Mouse (Mus musculus) kidney, postnatal 14 days (tissue): Measurements from ENCODE around the gene Tcea2.

ENCODE experiments used
- DNase-seq: peaks from one replicate; pipeline ENCODE4 v3.0.0; 2022; ENCODE audit warnings: mixed read lengths

The Tcea2 gene

DNA sequence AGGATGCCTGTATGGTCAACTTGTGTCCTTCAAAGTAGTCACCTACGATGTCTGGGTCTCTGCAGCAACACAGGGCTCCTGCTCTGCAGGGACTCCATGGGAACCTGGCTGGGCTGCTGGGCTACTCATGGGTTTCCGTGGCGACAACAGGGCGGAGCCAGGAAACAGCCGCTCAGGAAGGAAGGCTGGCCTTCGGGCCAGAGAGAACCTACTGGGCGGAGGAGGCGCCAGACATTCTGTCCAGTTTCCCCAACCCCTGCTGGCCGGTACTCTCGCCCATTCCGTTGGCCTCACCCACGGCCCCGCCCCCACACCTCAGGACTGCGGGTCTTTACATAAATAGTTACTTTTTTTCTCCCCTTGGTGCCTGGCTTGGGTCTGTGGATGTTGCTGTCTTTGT, 4.7 kb upstream of the Tcea2 start:
- DNase-seq, result peak; percentile 86

DNA sequence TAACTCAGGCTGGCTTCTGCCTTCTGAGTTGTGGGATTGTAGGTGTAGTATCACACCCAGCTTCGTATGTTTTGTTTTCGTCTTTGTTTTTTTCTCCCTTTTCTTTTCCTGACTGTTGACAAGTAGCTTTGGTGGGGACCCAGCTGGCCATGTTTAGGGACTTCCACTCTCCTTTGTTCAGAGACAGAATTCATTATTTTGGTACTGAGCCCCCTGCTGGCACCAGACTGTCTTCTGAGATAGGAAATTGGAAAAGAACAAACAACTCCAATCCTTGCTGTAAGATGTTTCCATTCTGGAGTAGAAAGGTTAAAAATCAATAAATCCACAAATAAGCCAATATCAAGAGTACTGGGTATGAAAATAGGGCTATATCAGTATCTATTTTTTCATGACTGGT, 3.7 kb upstream of the Tcea2 start:
- DNase-seq, result peak; percentile 48

DNA sequence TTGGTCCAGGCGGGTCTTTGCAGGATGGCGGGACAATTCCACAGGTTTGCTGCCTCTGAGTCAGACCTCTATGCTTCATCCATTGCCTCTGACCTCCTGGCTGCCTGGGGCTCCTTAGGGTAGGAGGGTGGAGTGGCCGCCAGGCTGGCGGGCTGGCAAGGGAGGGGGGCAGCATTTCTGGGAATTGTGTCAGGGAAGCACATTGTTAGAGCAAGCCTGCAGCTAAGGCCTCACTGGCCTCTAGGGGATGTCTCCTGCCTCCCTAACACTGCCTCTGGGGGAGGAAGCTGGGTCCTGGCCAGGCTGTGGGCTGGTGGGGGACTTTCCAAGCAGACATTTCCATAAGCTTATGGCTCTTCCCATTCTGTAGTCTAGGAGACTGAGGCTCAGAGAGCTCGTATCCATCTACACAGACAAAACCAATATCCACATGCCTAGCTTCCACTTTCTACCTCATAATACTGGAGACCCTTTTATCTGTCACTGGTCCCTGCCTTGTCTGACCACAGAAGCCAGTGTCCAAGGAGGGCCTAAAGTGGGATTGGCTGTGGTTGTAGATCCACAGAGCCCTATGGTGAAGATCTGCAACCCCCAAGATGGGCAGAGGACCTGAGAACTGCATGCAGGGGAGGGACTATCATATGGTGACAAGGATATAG, 2.9 kb upstream of the Tcea2 start:
- DNase-seq, result peak; percentile 71

DNA sequence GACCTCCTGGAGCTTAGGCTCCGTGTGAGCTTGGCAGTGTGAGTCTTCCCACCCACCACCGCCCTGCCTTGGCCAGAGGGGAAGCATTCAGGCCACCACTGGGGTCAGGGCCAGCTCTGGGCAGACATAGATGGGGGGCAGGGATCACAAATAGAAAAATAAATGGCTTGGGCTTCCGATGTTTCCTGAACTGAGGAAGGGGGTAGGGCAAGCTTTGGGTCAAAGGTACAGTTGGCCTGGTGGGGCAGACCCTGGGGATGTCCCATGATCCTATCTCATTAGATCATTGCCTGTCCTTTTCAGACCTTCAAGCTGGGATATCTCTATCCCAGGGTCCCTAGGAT, 2.4 kb upstream of the Tcea2 start:
- peak; percentile 69 for DNase-seq

DNA sequence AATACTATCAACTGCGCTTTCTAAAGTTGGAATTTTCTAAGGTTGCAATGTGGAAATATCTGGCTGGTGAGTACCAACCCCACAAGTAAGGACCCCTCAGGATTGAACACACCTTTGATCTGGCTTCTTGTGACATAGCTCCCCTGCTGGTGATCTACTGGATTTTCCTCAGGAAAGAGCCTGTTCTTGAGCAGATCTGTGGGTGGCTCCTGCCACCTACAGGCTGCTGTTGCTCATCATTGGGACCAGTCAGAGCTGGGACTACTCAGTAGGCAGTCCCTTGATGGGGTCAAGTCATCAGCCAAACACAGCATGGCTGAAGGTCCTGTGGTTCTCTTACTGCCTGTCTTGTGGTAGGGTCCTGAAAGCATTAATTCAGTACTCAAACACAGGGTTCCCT, 1.3 kb upstream of the Tcea2 start:
- DNase-seq, result peak; percentile 90

DNA sequence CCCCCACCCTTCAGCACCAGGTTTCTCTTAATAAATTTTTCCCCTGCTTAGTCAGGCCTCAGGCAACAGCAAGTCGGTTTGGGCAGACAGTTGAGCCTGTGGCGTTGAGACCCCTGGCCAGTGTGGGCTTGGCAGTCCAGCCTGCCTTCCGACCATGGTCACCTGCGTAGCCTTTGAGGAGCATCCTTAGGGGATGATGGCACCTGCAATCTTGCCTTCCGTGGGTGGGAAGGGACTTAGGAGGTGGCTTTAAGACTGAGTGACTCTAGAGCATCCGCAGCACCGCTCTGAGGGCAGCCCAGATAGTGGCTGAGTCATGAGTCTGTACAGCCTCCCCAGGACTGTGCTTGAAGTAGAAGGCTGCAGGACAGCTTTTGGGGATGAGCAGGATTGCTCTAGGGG, 607 bp downstream of the Tcea2 start:
- peak; percentile 21 for DNase-seq

DNA sequence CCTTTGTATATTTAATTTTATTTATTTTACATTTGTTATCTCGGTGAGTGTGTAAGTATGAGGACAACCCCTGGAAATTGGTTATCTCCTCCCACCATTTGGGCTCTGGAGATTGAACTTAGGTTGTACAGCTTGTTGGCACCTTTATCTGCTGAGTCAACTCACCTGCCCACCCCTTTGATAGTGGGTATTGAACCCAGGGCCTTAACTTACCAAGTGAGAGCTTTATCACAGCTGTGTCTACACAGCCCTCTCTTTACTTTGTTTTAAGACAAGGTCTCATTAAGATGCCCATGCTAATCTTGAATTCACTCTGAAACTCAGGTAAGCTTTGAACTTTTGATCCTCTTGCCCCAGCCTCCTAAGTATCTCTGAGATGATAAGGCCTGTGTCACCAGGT, 1.9 kb downstream of the Tcea2 start:
- no peak for DNase-seq

DNA sequence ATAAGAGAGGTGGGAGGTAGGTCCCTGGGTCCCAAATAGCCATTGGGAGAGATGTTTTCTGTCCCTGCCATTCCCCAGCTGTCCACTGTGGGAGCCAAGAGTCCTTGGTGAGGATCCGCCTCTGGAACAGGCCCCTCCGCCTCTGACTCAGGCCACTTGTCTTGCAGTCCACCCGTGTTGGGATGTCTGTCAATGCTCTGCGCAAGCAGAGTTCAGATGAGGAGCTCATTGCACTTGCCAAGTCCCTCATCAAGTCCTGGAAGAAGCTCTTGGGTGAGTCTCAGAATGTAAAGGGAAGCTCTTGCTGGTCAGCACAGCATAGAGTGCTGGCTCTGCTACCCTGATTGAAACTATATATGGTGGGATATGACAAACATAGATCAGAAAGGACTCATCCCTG, 3.3 kb downstream of the Tcea2 start:
- no peak for DNase-seq

DNA sequence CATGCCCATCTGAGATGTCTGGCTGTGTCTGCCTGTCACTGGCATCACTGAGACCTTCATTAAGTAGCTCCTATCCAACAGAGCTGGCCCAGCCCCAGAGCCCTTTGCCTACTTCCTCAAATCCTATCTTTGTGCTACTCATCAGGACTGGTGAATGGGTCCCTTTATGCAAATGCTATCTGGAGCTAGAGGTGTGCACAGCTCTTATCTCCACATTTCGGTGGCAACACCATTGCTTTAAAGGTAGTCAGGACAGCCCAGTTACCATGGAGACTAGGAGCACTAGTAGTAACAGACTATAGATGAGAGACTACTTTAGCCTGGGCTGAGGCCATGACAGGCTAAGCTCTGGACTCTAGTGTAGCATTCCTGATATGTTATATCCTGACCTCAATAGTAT, 4.6 kb downstream of the Tcea2 start:
- no peak for DNase-seq

DNA sequence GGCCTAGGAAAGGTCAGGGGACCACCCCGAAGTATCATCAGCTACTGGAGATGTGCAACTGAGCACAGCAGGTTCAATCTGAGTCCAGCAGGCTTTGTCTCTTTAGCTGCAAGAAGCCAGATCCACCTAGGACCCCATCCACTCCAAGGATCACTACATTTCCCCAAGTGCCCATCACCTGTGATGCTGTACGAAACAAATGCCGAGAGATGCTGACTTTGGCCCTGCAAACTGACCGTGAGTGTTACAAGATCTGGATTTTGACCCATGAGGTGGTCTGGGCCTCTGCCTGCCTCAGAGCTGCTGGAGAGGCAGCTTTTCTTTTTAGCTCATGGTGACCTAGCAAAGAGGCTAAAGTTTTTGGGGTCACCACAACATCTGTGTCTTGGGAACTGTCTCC, 5.6 kb downstream of the Tcea2 start:
- DNase-seq, result no peak

DNA sequence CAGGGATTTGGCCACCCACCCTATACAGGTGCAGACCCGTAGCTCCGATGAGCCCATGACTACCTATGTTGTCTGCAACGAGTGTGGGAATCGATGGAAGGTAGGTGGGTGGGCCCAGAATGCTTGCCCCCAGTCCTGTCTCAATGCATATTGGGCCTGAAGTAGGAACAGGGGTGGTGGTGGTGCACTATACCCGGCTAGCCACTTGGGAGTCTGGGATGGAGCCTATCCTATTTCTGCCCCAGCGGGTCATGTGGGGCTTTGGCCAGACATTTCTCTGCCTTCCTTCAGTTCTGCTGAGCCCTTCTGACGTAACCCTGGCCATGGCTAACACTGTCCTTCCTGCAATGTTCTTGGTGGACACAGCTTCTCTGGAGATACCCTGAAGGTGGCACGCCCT, 7.5 kb downstream of the Tcea2 start:
- DNase-seq, result no peak

DNA sequence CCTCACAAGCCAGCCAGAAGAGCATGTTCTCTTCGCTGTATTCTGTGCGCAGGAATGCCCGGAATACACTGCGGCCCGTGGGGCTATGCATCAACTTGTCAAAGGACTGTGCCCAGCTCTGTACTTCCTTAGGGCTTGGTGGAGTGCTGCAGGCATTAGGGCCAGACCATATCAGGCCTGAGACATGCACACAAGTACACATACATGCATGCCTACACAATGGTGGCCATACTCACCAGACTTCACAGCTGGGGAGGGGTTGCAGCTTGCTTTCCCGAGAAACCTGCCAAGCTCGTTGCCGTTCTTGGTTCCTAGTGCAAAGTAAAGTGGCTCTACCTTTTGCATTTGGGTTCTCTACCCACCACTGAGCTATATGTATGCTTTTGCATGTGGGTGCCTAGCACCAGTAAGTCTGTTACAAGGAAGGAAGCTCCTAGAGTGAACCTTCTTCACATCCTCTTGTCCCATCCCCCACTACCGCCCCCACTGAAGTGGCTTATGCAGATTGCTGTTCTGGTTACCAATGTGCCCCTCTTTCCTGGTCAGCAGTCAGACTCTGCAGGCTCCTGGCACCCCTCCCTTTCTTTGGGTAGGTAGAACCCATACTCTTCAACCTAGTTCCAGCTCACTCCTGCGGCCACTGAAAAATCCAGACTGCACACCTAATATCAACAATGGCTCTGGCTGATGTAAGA, 9.5 kb downstream of the Tcea2 start:
- DNase-seq, result no peak

DNA sequence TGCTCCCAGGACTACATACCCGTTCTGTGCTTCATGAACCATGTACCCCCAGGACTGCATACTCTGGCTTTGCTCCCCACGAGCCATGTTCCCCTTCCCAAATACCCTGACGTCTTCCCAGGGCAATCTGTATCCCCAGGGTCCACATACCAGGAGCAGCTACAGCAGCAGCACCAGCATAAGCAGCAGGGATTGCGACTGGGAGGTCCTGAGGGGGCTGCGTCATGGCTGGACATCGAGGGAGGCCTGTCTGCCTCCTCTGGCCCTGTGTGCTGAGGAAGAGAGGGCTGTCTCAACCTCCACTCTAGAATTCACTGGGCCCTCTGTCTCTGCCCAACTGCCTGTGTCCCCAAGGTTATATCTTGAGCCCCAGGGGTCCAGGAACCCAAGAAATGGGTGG, 11.0 kb downstream of the Tcea2 start:
- no peak for DNase-seq

DNA sequence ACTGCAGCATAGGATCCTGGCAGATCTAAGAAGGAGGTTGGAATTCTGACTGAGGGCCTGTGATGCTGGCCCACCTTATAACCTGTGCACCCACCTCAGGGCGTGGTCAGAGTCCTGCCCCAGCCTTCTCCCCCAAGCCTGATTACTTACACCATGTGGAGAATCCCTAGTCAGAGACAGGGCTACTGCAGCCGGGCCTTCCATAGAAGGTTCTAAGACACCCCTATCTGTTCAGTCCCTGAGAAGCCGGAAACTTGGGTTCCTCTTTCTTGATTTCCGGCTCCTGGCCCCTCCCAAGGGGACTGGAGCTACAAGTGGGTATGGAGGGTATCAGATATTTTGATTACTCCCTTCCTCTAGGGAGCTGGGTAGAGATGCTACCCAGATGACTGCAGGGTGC, 11.5 kb downstream of the Tcea2 start:
- no peak for DNase-seq

DNA sequence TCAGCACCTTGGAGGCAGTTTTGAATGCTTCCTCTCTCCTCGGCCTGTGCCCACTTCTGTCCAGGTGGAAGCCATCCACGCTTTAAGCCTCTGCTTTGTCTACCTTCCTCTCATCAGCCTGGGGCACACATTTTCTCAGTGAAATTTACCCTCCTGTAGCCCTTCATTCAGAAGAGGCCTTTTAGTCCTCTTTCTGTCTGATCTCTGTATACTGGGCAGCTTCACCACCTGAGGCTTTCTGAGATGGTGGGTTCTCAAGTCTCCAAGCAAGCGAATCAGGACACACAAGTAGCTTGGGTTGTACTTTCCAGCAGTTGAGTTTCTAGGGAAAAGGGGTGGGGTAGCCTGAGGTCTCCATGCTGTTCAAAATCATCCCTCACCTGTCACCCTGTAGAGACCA, 12.2 kb downstream of the Tcea2 start:
- DNase-seq, result no peak

DNA sequence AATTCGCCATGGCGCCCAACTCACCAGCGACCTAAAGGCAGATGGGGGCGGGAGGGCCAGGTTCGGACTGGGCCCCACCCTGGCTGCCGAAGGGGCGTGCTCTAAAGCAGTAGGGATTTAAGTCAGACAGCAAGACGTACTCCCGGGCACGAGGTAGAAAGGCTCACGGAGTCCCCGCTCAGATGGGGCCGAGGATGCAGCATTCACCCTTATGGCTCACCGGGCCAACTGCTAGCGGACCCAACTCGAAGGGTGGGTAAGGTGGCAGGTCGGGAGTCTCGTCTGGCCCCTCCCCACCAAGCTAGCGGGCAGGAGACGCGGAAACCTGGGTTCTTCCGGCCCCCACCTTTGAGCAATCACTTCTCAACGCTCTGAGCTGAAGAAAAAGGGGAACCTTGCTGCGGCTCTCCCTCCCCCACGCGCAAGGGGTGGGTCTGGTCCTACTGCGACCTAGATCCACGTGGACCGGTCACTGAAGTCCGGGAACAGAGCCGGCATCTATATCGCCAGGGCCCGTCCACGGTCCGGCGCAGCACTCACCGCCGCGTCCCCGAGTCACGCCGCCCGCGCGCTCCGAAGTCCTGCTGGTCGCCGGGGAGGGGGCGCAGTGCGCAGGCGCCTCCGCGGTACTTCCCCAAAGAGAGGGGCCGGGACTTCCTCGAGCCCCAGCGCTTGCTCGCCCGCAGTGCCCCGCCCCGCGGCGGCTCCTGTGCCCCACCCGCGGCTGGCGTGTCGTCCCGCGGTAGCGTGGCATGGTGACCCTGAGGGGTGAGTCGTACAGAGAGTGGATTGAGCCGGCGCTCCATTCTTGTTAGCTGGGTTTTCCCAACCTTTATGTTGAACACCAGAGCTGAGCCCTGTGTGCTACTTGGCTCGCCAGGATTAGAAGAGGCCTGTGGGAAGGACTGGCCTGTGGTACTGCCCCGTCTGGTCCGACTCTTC, 13.5 kb downstream of the Tcea2 start, which contains the start of gene Rgs19:
Gene Rgs19 (minus strand): TSS at position 639 of the 942 bp plus-strand sequence.
- peak; percentile 88 for DNase-seq

DNA sequence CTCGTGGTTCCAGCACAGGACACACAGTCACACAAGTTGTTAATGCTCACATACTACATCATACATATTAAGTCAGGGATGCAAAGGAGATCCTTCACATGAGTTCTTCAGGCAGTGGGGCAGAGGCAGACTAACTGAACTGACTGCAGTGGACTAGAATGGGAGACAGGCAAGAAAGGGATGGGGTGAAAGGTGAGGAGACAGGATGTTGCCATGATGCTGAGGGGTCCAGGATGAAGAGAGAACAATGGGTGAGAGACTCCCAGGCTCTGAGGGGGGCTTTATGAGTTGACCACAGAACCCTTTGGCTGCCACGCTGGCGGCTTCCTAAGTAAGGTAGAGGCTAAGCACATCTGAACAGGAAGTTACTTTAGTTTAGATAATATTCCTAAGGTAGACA, 14.5 kb downstream of the Tcea2 start:
- DNase-seq, result no peak

DNA sequence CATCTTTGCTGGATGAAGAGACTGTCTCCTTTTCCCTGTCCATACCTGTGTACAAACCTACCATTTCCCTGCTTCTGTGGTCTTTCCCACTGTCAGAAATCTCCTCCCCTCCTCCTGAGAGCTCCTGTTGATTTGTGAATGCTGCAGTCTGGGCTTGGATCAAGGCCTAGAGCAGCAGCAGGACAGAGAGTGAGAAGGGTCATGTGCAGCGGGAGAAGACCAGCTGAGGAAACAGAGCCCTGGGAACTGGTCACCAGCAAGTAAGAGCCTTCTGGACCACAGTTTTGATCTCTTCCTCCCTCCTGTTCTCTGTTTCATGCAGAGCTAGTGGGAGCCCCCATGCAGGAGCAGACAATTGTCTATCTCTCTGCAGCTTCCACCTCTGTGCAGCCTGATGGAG, 15.7 kb downstream of the Tcea2 start:
- DNase-seq, result no peak

DNA sequence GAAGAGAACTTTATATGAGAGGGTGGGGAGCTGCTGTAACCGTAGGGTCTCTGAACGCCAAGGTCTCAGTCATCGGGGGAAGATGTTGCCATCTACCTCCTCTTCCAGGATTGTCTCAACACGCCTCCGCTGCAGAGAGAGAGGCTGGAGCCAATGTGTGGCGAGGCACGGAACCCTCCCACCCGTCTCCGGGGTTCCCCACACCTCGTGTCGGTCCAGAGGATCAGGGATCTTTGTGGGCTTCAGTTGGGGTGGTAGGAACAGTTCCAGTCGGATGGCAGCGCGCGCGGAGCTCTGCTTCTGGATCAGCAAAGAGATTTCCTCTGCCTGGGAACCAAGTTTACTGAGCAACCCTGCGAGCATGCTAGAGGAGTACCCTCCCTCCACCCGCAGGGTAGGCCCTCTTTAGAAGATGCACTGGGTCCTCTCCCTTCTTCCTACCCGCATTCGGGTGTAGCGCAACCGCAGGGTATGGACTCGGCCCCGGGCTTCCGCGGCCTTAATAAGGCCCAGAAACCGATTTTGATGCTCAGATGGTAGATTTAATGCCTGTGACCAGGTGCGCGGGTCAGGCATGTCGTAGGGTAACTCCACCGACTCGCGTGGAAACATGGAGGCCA, 16.8 kb downstream of the Tcea2 start:
- DNase-seq, result no peak

DNA sequence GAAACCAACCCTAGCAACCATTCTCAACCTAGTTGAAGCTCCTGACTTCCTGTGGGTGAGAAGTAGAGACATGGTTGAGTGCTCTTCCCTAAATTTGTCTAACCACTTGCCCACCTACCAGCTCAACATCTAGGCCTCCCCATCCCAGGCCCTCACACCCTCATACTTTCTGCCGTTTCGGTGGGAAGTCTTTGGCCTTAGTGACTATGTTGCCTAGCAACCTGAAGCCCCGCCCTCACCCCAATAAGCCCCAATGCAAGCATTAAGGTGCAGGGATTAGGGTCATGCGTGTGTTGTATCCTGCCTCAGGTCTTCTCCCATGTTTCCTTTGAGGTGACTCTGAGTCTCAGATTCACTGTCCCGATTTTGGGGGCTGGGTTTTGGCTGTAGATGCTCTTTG, 18.1 kb downstream of the Tcea2 start, which contains the start of gene Lkaaear1:
Gene Lkaaear1 (minus strand): TSS at position 202 of the 400 bp plus-strand sequence.
- DNase-seq, result no peak

DNA sequence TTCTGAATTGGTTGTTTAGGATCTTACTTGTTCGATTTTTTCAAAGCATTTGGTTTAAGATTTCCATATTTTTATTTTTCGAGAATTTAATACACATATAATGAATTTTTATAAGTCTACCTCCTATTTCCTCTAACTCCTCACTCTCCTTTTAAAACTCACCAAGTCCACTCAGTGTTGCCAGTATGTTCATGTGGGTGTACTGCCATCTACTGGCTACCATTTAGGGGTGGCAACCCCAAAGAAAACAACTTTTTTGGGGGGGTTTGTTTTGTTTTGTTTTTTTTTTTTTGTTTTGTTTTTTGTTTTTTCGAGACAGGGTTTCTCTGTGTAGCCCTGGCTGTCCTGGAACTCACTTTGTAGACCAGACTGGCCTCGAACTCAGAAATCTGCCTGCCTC, 26.6 kb downstream of the Tcea2 start:
- DNase-seq, result peak; percentile 17

DNA sequence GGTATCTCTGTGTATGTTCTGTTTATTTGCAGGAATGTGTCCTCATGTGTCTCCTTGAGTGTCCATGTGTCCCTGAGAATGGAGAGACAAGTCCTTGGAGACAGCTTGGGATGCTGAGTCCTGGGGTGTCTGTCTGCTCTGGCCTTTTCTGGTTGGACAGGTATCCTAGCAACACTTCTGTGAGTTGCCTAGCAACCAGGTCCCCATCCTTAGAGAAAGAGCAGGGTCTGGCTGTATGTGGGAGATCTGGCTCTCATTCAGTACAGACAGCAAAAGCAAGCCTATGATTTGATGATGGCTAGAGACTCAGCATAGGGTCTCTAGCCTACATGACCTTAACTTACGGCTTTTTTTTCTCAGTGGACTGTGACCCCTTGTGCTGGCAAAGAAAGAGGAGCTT, 33.6 kb downstream of the Tcea2 start:
- no peak for DNase-seq

DNA sequence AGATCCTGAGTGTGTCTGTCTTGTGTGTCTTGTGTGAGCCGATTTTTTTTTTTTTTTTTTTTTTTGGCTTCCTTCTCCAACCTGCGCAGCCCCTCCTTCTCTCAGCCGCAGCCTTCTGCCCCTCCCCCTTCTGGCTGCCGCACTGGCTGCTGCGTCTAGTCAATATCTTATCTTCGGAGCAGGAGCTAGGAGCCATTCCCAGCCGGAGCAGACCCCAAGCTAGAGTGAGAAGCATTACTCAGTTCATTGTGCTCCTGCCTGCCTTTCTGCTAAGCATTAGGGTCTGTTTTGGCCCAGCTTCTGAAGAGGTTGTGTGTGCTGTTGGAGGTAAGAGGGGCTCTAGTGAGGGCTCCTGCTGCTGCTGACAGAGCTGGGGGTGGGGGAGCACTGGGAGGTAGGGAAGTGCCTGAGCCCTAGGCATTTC, 34.8 kb downstream of the Tcea2 start, which contains the start of gene Oprl1:
Gene Oprl1 (plus strand): TSS at position 114 of the 424 bp plus-strand sequence.
- no peak for DNase-seq
